Mouse (Mus musculus) C2C12 (cell line): ENCODE measurements around the gene Kcnf1. TPM values are rescaled to one million over a fixed set of nuclear protein-coding genes. Genes with fewer than 3 reads are reported as not detected.
A peak's percentile ranks its signal among the peaks of the same experiment; 100 is the strongest.

Experiments
- H3K27me3 ChIP-seq: one replicate; pipeline ENCODE4 v1.6.1; 2011; ENCODE audit not compliant: control insufficient read depth, insufficient read depth, insufficient read length
- H3K36me3 ChIP-seq: one replicate; pipeline ENCODE4 v1.6.1; 2011; ENCODE audit not compliant: control insufficient read depth, insufficient read depth
- H3K4me3 ChIP-seq: one replicate; pipeline ENCODE4 v1.5.1; 2011; ENCODE audit warnings: mild to moderate bottlenecking, control low read depth; ENCODE audit not compliant: poor library complexity, insufficient read depth, severe bottlenecking
- H3K79me2 ChIP-seq: one replicate; pipeline ENCODE4 v1.6.1; 2011; ENCODE audit not compliant: control insufficient read depth, insufficient read depth
- H3K79me3 ChIP-seq: one replicate; pipeline ENCODE4 v1.6.1; 2011; ENCODE audit warnings: low read depth, control low read depth
- H3ac ChIP-seq: one replicate; pipeline ENCODE3; 2011; ENCODE audit warnings: low read depth; ENCODE audit not compliant: control insufficient read depth, insufficient read length
- CEBPB ChIP-seq: IDR thresholded peaks from one replicate; pipeline ENCODE4 v1.6.1; 2011; ENCODE audit warnings: low read depth, mild to moderate bottlenecking, control low read depth, moderate library complexity
- CTCF ChIP-seq: IDR thresholded peaks from one replicate; pipeline ENCODE4 v1.5.1; 2011; ENCODE audit not compliant: control insufficient read depth, insufficient read depth, insufficient read length
- FOSL1 ChIP-seq: IDR thresholded peaks from one replicate; pipeline ENCODE4 v1.8.0; 2011; ENCODE audit warnings: mild to moderate bottlenecking, low read length; ENCODE audit not compliant: poor library complexity, insufficient read depth, severe bottlenecking
- MAX ChIP-seq: IDR thresholded peaks from one replicate; pipeline ENCODE4 v1.6.1; 2011; ENCODE audit warnings: mild to moderate bottlenecking, control low read depth
- MYOD1 ChIP-seq: IDR thresholded peaks from one replicate; pipeline ENCODE4 v1.6.1; 2011; ENCODE audit warnings: low read depth; ENCODE audit not compliant: control insufficient read depth, insufficient read length
- MYOG ChIP-seq: IDR thresholded peaks from one replicate; pipeline ENCODE4 v1.6.1; 2011; ENCODE audit not compliant: control insufficient read depth, insufficient read length; ENCODE audit errors: extremely low read depth
- USF1 ChIP-seq: IDR thresholded peaks from one replicate; pipeline ENCODE4 v1.6.1; 2011; ENCODE audit warnings: low read depth, mild to moderate bottlenecking, control low read depth, moderate library complexity
- long read RNA-seq, 2 experiments: library from polyadenylated mRNA; unstranded; transcript quantifications; one replicate each; pipeline ENCODE4 v2.0.0; 2019 to 2020
- polyA plus RNA-seq: library from polyadenylated mRNA; unstranded; fragments of >200 nt; fragmentation: generic; extraction: Trizol; gene quantifications from one replicate; pipeline ENCODE4 v1.2.1, GENCODE M21; 2012; ENCODE audit warnings: missing spikeins

Gene Kcnf1
- 7.8 TPM for polyA plus RNA-seq
- long read RNA-seq, experiment 1, full-length matches to known transcripts, result 7 of 8 reads
- long read RNA-seq, experiment 1, partial matches to known transcripts, result 0 of 8 reads
- long read RNA-seq, experiment 1, other reads (novel, unspliced or antisense), result 1 of 8 reads
- long read RNA-seq, experiment 2, full-length matches to known transcripts, result 150 of 153 reads
- long read RNA-seq, experiment 2, partial matches to known transcripts, result 0 of 153 reads
- long read RNA-seq, experiment 2, other reads (novel, unspliced or antisense), result 3 of 153 reads

GRCm38 (mm10) chr12:17176757-17177092, at the start of gene Kcnf1:
TSS of gene Kcnf1 (minus strand) at chr12:17176888.
- H3ac ChIP-seq, result peak within 1 kb of the TSS; percentile 92
- no peaks in the 10 kb centered on the region for H3K36me3 ChIP-seq
- peaks cover 14% of the 10 kb centered on the region for H3K79me3 ChIP-seq
- H3K79me2 ChIP-seq, result peaks cover 36% of the 10 kb centered on the region
- H3K27me3 ChIP-seq, result no peaks in the 10 kb centered on the region
- TF ChIP-seq MYOD1 (peak; percentile 17), USF1 (no peak)
- peak within 1 kb of the TSS; percentile 25 for H3K4me3 ChIP-seq

GRCm38 (mm10) chr12:17225012-17225411, 48.3 kb upstream of the Kcnf1 start:
- Histone ChIP-seq H3K79me2 (no peaks in the 10 kb centered on the region), H3K79me3 (no peaks in the 10 kb centered on the region), H3K27me3 (no peaks in the 10 kb centered on the region), H3K36me3 (no peaks in the 10 kb centered on the region), H3ac (no peak overlapping the region), H3K4me3 (no peak overlapping the region)
- TF ChIP-seq MYOD1 (peak; percentile 96), CEBPB (no peak)

- no peak overlapping the region for H3K4me3 ChIP-seq
- no peaks in the 10 kb centered on the region for H3K79me3 ChIP-seq
- H3K36me3 ChIP-seq, result no peaks in the 10 kb centered on the region
- H3ac ChIP-seq, result no peak overlapping the region
- no peaks in the 10 kb centered on the region for H3K79me2 ChIP-seq
- TF ChIP-seq MYOG (no peak), CEBPB (no peak), FOSL1 (no peak), MAX (no peak), MYOD1 (no peak), USF1 (no peak), CTCF (no peak)
- no peaks in the 10 kb centered on the region for H3K27me3 ChIP-seq
Measured at GRCm38 (mm10) chr12:17223050-17223449, 46.4 kb upstream of the Kcnf1 start.

GRCm38 (mm10) chr12:17221891-17222428, 45.3 kb upstream of the Kcnf1 start:
- Histone ChIP-seq H3K79me3 (no peaks in the 10 kb centered on the region), H3ac (no peak overlapping the region), H3K27me3 (no peaks in the 10 kb centered on the region), H3K79me2 (no peaks in the 10 kb centered on the region), H3K4me3 (no peak overlapping the region), H3K36me3 (no peaks in the 10 kb centered on the region)
- TF ChIP-seq CEBPB (no peak), CTCF (no peak), USF1 (no peak), MYOG (no peak), FOSL1 (no peak), MAX (no peak), MYOD1 (no peak)

- Histone ChIP-seq H3K79me3 (no peaks in the 10 kb centered on the region), H3K79me2 (no peaks in the 10 kb centered on the region), H3K4me3 (no peak overlapping the region), H3K36me3 (no peaks in the 10 kb centered on the region), H3ac (no peak overlapping the region), H3K27me3 (no peaks in the 10 kb centered on the region)
- TF ChIP-seq MYOD1, result peak; percentile 81
- peak; percentile 77 for TF ChIP-seq MAX
- TF ChIP-seq FOSL1, result peak; percentile 91
- TF ChIP-seq CEBPB, result peak; percentile 94
- no peak for TF ChIP-seq MYOG
Measured at GRCm38 (mm10) chr12:17220631-17221030, 43.9 kb upstream of the Kcnf1 start.

- Histone ChIP-seq H3K4me3 (no peak overlapping the region), H3K27me3 (no peaks in the 10 kb centered on the region), H3K79me2 (no peaks in the 10 kb centered on the region), H3ac (no peak overlapping the region), H3K79me3 (no peaks in the 10 kb centered on the region), H3K36me3 (no peaks in the 10 kb centered on the region)
- TF ChIP-seq MAX (no peak), MYOG (no peak), CEBPB (no peak), FOSL1 (no peak), USF1 (no peak)
Measured at GRCm38 (mm10) chr12:17219107-17219506, 42.4 kb upstream of the Kcnf1 start.
